Mouse (Mus musculus) heart, adult 11 months (tissue): ENCODE measurements at regions not wholly inside any gene's neighbourhood (a gene's known extent, or its start where the extent isn't known, plus 50 kb on each side); places are given as distances from the start of the nearest gene placed in this dataset.

ENCODE experiments used
- DNase-seq: peaks from one replicate; pipeline ENCODE4 v3.0.0; 2022

DNA sequence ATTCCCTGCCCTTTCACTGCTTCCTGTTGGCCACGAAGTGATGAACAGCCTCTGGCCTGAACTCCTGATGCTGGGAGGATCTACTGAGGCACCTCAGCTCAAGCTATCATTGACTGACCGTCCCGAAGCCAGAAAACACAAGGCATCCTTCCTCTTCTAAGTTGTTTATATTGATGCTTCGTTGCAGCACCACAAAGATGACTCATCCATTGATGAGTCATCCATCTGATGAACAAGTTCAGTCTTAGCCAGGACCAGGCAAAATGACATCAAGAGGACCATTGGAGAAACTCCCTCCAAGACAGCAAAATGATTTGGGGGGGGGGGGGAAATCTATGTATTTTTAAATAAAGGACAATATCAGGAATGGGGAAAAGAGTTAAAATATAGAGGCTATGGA is 144.5 kb downstream of the Rab28 start:
- no peak for DNase-seq

DNA sequence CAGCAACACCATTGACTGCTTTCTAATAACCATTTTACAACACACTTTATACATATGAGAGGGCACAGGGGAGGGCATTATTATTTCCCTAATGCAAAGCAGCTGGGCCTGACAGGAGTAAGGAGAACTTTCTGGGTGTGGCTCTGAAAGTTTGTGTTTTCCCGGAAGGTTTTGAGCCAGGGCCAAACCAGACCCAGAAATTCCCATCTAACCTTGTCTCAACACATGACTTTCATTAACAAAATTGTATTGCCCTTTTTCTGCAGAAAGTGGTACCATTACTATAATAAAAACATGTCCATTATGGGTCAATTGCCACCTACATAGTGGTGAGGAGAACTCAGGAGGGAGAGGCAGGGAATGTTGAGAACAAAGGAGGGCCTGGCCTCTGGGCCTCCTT is 145.7 kb downstream of the Rab28 start:
- no peak for DNase-seq

DNA sequence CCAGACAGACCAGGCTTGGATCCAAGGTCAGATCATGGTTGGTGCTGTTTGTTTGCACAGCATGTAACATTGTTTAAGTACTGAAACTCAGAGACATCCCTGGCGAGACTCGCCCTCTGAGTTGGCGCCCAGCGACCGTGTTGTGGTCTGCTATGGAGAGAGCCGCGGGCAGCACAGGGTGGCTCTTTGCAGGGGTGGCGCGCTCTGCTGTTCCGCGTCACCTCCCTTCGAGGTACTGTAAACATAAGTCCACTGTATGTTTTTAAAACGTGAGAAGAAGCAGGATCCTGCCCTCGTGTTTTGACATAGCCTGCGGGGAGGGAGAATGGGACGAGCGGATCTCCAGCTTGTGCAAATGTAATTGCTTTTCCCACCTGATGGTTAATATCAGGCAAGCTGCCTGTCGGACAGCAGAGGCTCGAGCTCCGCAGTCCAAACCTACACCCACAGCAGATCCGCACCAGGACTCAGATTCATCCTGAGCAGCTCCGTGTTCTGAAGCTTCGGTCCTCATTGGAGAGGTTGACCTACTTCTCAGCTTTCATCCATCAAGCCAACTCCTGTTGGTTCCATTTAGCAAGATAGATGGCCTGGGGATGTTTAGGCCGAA is 151.2 kb downstream of the Rab28 start:
- DNase-seq = no peak

DNA sequence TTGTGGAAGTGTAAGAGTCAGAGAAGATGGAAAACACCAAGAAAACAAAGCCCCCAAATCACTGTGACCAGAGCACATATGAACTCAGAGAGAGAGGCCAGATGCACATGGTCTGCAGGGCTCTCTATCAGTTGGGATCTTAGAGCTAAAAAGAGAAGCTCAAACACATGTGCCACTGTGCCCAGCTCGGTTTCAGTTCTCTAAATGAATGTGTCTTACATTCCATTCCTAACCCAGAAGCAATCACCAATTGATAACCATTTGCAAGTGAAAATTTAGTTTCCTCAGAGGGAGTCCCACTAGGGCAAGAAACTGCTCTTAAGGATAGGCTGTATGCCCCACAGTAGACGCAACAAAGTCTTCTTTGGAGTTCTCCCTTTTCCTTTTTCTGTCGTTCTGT is 153.6 kb downstream of the Rab28 start:
- DNase-seq = no peak

DNA sequence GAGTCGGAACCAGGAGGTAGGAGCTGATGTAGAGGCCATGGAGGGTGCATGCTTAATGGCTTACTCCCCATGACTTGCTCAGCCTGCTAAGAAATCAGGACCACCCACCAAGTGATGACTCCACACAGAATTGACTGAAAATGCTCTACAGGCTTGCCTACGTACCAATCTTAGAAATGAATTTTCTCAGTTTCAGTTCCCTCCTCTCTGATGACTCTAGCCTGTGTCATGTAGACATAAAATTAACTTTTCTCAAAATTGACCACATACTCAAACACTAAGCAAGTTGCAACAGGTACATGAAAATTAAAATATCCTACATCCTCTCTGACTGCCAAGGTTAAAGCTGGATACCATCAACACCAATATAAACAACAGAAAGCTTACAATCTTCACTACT is 157.9 kb downstream of the Rab28 start:
- DNase-seq = no peak

DNA sequence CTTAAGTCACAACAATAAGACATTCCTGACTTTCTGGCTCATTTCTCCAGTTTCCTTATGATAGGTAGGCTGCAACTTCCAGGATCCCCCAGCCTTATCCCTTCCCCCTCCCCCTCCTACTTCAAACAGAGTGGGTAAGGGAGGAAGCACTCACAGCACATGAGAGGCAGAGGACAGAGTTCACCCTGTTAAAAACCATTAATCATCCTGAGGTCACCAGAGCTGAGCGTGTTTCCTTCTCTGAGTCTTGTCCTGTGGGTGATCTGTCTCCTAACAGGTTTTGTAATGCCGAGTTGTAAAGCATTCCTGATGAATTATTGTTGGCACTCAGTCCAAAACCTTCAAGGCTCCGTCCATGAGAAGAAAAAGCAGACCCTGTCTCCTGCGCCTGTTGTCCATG is 161.0 kb downstream of the Rab28 start:
- peak; percentile 13 for DNase-seq

DNA sequence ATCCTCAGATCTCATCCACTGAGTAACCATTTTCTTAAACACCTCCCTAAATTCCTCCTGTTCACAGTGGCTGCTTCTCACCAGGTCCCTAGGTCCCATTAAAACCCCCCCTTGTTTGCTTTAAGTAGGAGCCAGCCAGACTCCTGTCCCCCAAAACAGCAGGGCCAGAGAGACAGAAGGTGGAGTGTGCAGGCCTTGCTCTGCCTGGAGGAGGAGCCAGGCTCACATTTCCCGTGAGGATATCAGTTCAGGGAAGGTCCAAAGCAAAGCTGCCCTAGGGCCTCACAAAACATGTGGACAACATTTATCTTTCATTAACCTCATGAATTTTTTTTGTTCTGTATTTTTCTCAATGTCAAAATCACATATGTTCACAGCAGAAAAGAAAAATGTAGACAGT is 167.2 kb downstream of the Rab28 start:
- peak; percentile 45 for DNase-seq

DNA sequence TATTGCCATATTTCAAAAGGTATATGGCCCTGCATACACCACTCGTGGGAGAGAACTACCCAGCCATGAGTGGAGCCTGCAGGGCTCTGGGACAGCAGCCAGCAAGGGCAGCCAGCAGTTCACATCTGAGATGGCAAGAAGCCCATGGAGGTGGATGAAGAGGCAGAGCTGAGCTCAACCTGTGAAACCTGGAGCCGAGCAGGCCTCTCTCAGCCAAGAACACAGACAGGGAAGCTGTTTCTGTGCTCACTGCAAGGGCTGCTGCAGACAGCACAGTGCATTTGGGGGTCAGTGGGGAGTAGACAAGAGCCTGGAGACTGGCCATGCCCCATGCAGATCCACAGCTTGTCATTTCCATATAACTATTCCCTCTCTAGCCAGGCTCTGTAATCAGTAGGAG is 173.4 kb downstream of the Rab28 start:
- peak; percentile 78 for DNase-seq
